8 mouse cellular contexts compared by ENCODE assay signal in the genomic region with DNA sequence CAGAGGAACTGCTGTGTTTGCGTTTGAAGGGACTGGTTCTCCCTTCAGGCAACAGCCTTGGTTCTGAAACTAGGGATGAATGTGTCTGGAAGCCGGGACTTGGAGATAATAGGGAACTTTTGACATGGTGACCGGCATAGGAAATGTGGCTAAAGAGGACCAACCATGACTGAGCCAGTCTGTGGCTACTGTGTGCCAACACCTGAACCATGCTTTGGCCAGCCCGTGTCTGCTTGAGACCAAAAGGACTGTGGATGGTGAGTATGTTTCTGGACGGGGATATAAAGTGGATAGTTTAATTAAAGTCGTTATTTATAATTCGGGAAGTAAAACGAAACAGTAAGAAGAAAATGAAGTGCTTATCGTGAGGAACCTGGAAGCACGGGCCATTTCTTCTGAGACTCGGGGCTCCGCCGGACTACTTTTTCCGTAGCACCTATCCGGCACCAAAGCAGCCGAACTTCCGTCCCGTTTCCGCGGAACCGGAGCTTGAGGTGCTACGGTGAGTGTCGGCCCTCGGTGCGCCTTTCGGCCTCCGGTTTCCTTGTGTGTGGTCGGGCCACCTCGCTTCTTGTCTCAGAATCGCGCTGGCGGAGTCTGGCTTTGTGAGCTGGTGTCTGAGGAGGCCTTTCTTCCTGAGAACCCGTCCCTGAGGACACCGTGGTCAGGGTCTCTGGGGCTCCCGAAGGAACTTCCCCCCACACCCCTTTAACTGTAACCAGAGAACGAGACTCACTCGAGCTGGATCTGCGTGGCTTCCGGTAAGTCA. TPM values are rescaled to one million over a fixed set of nuclear protein-coding genes. Genes with fewer than 3 reads are reported as not detected.
DNase-seq lines count a peak whose midpoint lies in the region; ATAC-seq and TF ChIP-seq lines count a peak whose summit lies in the region.

Gene Aar2, plus strand, starts transcription at position 462 of the 769 bp plus-strand sequence.

- ATAC-seq in forebrain, embryonic 12.5 days (ENCODE audit: low FRiP score), result peak; percentile 57; the same call in 1 of the 2 replicates
- ATAC-seq in heart, postnatal 0 days (ENCODE audit: insufficient read depth, low read depth), result peak; percentile 33
- ATAC-seq in liver, postnatal 0 days, result peak; percentile 88
- peak; percentile 65; the same call in 1 of the 2 replicates for ATAC-seq in neural tube, embryonic 14.5 days (ENCODE audit: low read depth)

- TF ChIP-seq EP300 in heart, postnatal 0 days (IDR thresholded peaks at IDR 0.05; ENCODE audit: low read depth), result no peak
- no peak for TF ChIP-seq EP300 in liver, postnatal 0 days (IDR thresholded peaks at IDR 0.05; ENCODE audit: low read depth)

- peak; percentile 85 for DNase-seq in c-Kit-positive CD71-positive TER-119-positive erythroid progenitor cells, embryonic 14.5 days (ENCODE audit: low spot score)
- DNase-seq in heart, postnatal 0 days (ENCODE audit: low spot score), result peak; percentile 24
- peak; percentile 88 to 90 for DNase-seq in kidney, postnatal 4 days
- peak; percentile 87 for DNase-seq in liver, postnatal 0 days
- peak; percentile 83 for DNase-seq in testis, postnatal 14 days (ENCODE audit: low spot score)

- peaks cover 30% of the 10 kb centered on the region for H3K4me1 ChIP-seq in E14TG2a.4 (replicated peaks; ENCODE audit: low read depth, low read length)
- H3K4me1 ChIP-seq in forebrain, embryonic 12.5 days, result peaks cover 16% of the 10 kb centered on the region
- H3K4me1 ChIP-seq in heart, postnatal 0 days (ENCODE audit: control insufficient read depth, insufficient read depth), result peaks cover 12% of the 10 kb centered on the region
- peaks cover 8% of the 10 kb centered on the region for H3K4me1 ChIP-seq in liver, postnatal 0 days (ENCODE audit: insufficient read depth)
- H3K4me1 ChIP-seq in neural tube, embryonic 14.5 days (ENCODE audit: control insufficient read depth, insufficient read depth, low read length), result peaks cover 6% of the 10 kb centered on the region; the same call in 1 of the 2 replicates

- H3K4me3 ChIP-seq in E14TG2a.4 (replicated peaks; ENCODE audit: low read length), result peak within 1 kb of the TSS; percentile 88
- peak within 1 kb of the TSS; percentile 75 for H3K4me3 ChIP-seq in forebrain, embryonic 12.5 days (replicated peaks)
- peak within 1 kb of the TSS; percentile 87 for H3K4me3 ChIP-seq in heart, postnatal 0 days (ENCODE audit: low read depth, low read length)
- H3K4me3 ChIP-seq in liver, postnatal 0 days (ENCODE audit: low read depth, low read length), result peak within 1 kb of the TSS; percentile 82
- H3K4me3 ChIP-seq in neural tube, embryonic 14.5 days (ENCODE audit: low read depth, low read length), result peak within 1 kb of the TSS; percentile 51

- peak within 1 kb of the TSS; percentile 77 for H3K4me2 ChIP-seq in forebrain, embryonic 12.5 days
- peak within 1 kb of the TSS; percentile 75 for H3K4me2 ChIP-seq in heart, postnatal 0 days (ENCODE audit: low read depth, low read length)
- H3K4me2 ChIP-seq in liver, postnatal 0 days (ENCODE audit: low read depth, low read length), result peak within 1 kb of the TSS; percentile 81
- peak within 1 kb of the TSS; percentile 74 for H3K4me2 ChIP-seq in neural tube, embryonic 14.5 days (ENCODE audit: low read depth, low read length)

- peak within 1 kb of the TSS; percentile 56 for H3K27ac ChIP-seq in forebrain, embryonic 12.5 days
- peak within 1 kb of the TSS; percentile 70 for H3K27ac ChIP-seq in heart, postnatal 0 days (ENCODE audit: low read depth)
- peak within 1 kb of the TSS; percentile 85 for H3K27ac ChIP-seq in liver, postnatal 0 days (ENCODE audit: low read depth)
- no peak within 1 kb of the TSS for H3K27ac ChIP-seq in neural tube, embryonic 14.5 days (ENCODE audit: low read depth, low read length)

- H3K9me3 ChIP-seq in E14TG2a.4 (ENCODE audit: low read length), result no peaks in the 10 kb centered on the region
- H3K9me3 ChIP-seq in forebrain, embryonic 12.5 days, result no peaks in the 10 kb centered on the region
- no peaks in the 10 kb centered on the region for H3K9me3 ChIP-seq in heart, postnatal 0 days (replicated peaks; ENCODE audit: control insufficient read depth, low read length)
- H3K9me3 ChIP-seq in liver, postnatal 0 days (ENCODE audit: low read length), result no peaks in the 10 kb centered on the region
- H3K9me3 ChIP-seq in neural tube, embryonic 14.5 days (ENCODE audit: control insufficient read depth, low read length), result no peaks in the 10 kb centered on the region

- 5% methylated on average over 39 of the region's 39 CpGs for WGBS in forebrain, embryonic 12.5 days
- 5% methylated on average over 39 of the region's 39 CpGs for WGBS in heart, postnatal 0 days
- 4% methylated on average over 39 of the region's 39 CpGs for WGBS in liver, postnatal 0 days (ENCODE audit: insufficient replicate concordance)
- 6% methylated on average over 39 of the region's 39 CpGs for WGBS in neural tube, embryonic 14.5 days

- peak within 1 kb of the TSS; percentile 70 for H3K9ac ChIP-seq in forebrain, embryonic 12.5 days
- peak within 1 kb of the TSS; percentile 76 for H3K9ac ChIP-seq in heart, postnatal 0 days (replicated peaks; ENCODE audit: low read depth, low read length)
- peak within 1 kb of the TSS; percentile 88 for H3K9ac ChIP-seq in liver, postnatal 0 days (replicated peaks)
- H3K9ac ChIP-seq in neural tube, embryonic 14.5 days (replicated peaks; ENCODE audit: low read depth, low read length), result peak within 1 kb of the TSS; percentile 69

- H3K27me3 ChIP-seq in E14TG2a.4 (ENCODE audit: insufficient read depth, low read length), result no peaks in the 10 kb centered on the region
- H3K27me3 ChIP-seq in forebrain, embryonic 12.5 days, result peaks cover 4% of the 10 kb centered on the region; the same call in 1 of the 2 replicates
- H3K27me3 ChIP-seq in heart, postnatal 0 days (ENCODE audit: control insufficient read depth, insufficient read depth, low read length), result no peaks in the 10 kb centered on the region
- H3K27me3 ChIP-seq in liver, postnatal 0 days (ENCODE audit: insufficient read depth, low read length), result no peaks in the 10 kb centered on the region
- no peaks in the 10 kb centered on the region for H3K27me3 ChIP-seq in neural tube, embryonic 14.5 days (ENCODE audit: control insufficient read depth, insufficient read depth, low read length)

- peaks cover 31% of the 10 kb centered on the region for H3K36me3 ChIP-seq in E14TG2a.4 (ENCODE audit: insufficient read depth, low read length)
- H3K36me3 ChIP-seq in forebrain, embryonic 12.5 days (replicated peaks), result peaks cover 17% of the 10 kb centered on the region
- H3K36me3 ChIP-seq in heart, postnatal 0 days (replicated peaks; ENCODE audit: control insufficient read depth, insufficient read depth, low read length), result peaks cover 20% of the 10 kb centered on the region
- H3K36me3 ChIP-seq in liver, postnatal 0 days (replicated peaks; ENCODE audit: insufficient read depth, low read length), result peaks cover 19% of the 10 kb centered on the region
- peaks cover 8% of the 10 kb centered on the region for H3K36me3 ChIP-seq in neural tube, embryonic 14.5 days (ENCODE audit: control insufficient read depth, insufficient read depth, low read length)

- TF ChIP-seq CTCF in E14TG2a.4 (conservative IDR thresholded peaks at IDR 0.05; ENCODE audit: low read length), result no peak
- no peak for TF ChIP-seq CTCF in heart, postnatal 0 days (IDR thresholded peaks at IDR 0.05; ENCODE audit: low read depth)
- TF ChIP-seq CTCF in liver, postnatal 0 days (IDR thresholded peaks at IDR 0.05; ENCODE audit: low read depth), result no peak

RNA-seq across cellular contexts. Expression of gene Aar2, which starts in this region (rescaled TPM):
- polyA plus RNA-seq in forebrain, embryonic 12.5 days (2016; fragmentation: Nextera tagmentation; extraction: Ambion mirVana), result 44.1 and 44.7 TPM in 2 replicates
- total RNA-seq in heart, postnatal 0 days (2014; rRNA removed; ENCODE audit: low replicate concordance), result 26.7 and 36.2 TPM in 2 replicates
- 18.7 and 19.4 TPM in 2 replicates for polyA plus RNA-seq in heart, postnatal 0 days (2015; fragmentation: Nextera tagmentation; extraction: Ambion mirVana)
- 10.8 and 10.9 TPM in 2 replicates for polyA plus RNA-seq in liver, postnatal 0 days (2015; fragmentation: Nextera tagmentation; extraction: Ambion mirVana)
- 51.1 and 53.9 TPM in 2 replicates for polyA plus RNA-seq in neural tube, embryonic 14.5 days (2014; fragmentation: Nextera tagmentation; extraction: Ambion mirVana)

Comparison
In these comparisons a context has a peak if more than half of its experiments do, and no peak if none do; other contexts are left out.
1. DNase-seq: peak in every context shown above with its lines; median percentile 89 in kidney, postnatal 4 days; 87 in liver, postnatal 0 days; 85 in c-Kit-positive CD71-positive TER-119-positive erythroid progenitor cells, embryonic 14.5 days; 83 in testis, postnatal 14 days; 24 in heart, postnatal 0 days.
2. ATAC-seq: peak in every context shown above with its lines; median percentile 88 in liver, postnatal 0 days; 65 in neural tube, embryonic 14.5 days; 57 in forebrain, embryonic 12.5 days; 33 in heart, postnatal 0 days.